Comparison of ENCODE assay signal across 24 mouse cellular contexts in genomic region chr19:26640556-26640955, GRCm38 (mm10). TPM values are rescaled to one million over a fixed set of nuclear protein-coding genes. Genes with fewer than 3 reads are reported as not detected.
DNase-seq lines count a peak whose midpoint lies in the region; ATAC-seq and TF ChIP-seq lines count a peak whose summit lies in the region.
"Had no signal": no experiment of that assay in that cellular context is flagged by ENCODE, and none has a peak within 500 bp of the region (broad histone marks: within the 10 kb centered on the region; RNA-seq: fewer than 3 reads in every experiment).

No protein-coding gene starts in this region.

- 0 out of 2 replicates have a peak, but pooled peaks cover 4% of the 10 kb centered on the region for H3K79me2 ChIP-seq in liver, adult 2 months (ENCODE audit: control insufficient read depth, insufficient read depth, low read length)

- DNase-seq in forebrain, embryonic 10.5 days (ENCODE audit: extremely low spot score, low spot score) = no peak
- peak; percentile 82 for DNase-seq in liver, adult 2 months (ENCODE audit: extremely low read depth, low read depth, low spot score)
- no peak for DNase-seq in liver, postnatal 0 days
- no peak for DNase-seq in testis, postnatal 10 days (ENCODE audit: low spot score)
- DNase-seq: adrenal gland, postnatal 10 days; adrenal gland, postnatal 36 days; cerebellum, adult 18-20 months; forebrain, postnatal 0 days; gastrocnemius, adult 2 months; gastrocnemius, postnatal 14 days; heart, adult 2 months; heart, postnatal 14 days; heart, postnatal 4 days had no signal

- no peak overlapping the region for H3K4me2 ChIP-seq in forebrain, embryonic 12.5 days
- no peak overlapping the region for H3K4me2 ChIP-seq in liver, postnatal 0 days (ENCODE audit: low read depth, low read length)
- H3K4me2 ChIP-seq: embryonic facial prominence, embryonic 12.5 days; embryonic facial prominence, embryonic 15.5 days; heart, embryonic 13.5 days; hindbrain, embryonic 13.5 days had no signal

- TF ChIP-seq EP300 in liver, postnatal 0 days (IDR thresholded peaks at IDR 0.05; ENCODE audit: low read depth) = no peak

- no peak overlapping the region for H3K4me3 ChIP-seq in forebrain, embryonic 10.5 days
- H3K4me3 ChIP-seq in forebrain, embryonic 12.5 days (replicated peaks) = no peak overlapping the region
- no peak overlapping the region for H3K4me3 ChIP-seq in liver, adult 2 months (ENCODE audit: insufficient read depth, low read depth, low read length)
- no peak overlapping the region for H3K4me3 ChIP-seq in liver, postnatal 0 days (ENCODE audit: low read depth, low read length)
- H3K4me3 ChIP-seq in testis, adult 2 months (ENCODE audit: control insufficient read depth, low read depth, low read length) = no peak overlapping the region
- H3K4me3 ChIP-seq: embryonic facial prominence, embryonic 12.5 days; embryonic facial prominence, embryonic 15.5 days; gastrocnemius, adult 2 months; heart, adult 2 months; heart, embryonic 10.5 days; heart, embryonic 13.5 days; hindbrain, embryonic 13.5 days had no signal

- no peak overlapping the region for H3K9ac ChIP-seq in forebrain, embryonic 12.5 days
- H3K9ac ChIP-seq in liver, adult 2 months (ENCODE audit: low read depth, low read length) = no peak overlapping the region
- no peak overlapping the region for H3K9ac ChIP-seq in liver, postnatal 0 days (replicated peaks)
- H3K9ac ChIP-seq: embryonic facial prominence, embryonic 12.5 days; embryonic facial prominence, embryonic 15.5 days; forebrain, postnatal 0 days; heart, embryonic 13.5 days; hindbrain, embryonic 13.5 days had no signal

- peaks cover 8% of the 10 kb centered on the region for H3K4me1 ChIP-seq in forebrain, embryonic 10.5 days
- H3K4me1 ChIP-seq in forebrain, embryonic 12.5 days = peaks cover 6% of the 10 kb centered on the region; the same call in 1 of the 2 replicates
- peaks cover 7% of the 10 kb centered on the region; the same call in 1 of the 2 replicates for H3K4me1 ChIP-seq in liver, adult 2 months (ENCODE audit: control insufficient read depth, insufficient read depth, low read length)
- H3K4me1 ChIP-seq in liver, postnatal 0 days (ENCODE audit: insufficient read depth) = peaks cover 5% of the 10 kb centered on the region; the same call in 1 of the 2 replicates
- no peaks in the 10 kb centered on the region for H3K4me1 ChIP-seq in testis, adult 2 months (ENCODE audit: control insufficient read depth, insufficient read depth, low read length)
- H3K4me1 ChIP-seq: hindbrain, embryonic 13.5 days had no signal

- TF ChIP-seq CTCF in liver, adult 2 months (IDR thresholded peaks at IDR 0.05; ENCODE audit: low read depth, low read length) = no peak
- TF ChIP-seq CTCF in liver, postnatal 0 days (IDR thresholded peaks at IDR 0.05; ENCODE audit: low read depth) = no peak
- no peak for TF ChIP-seq CTCF in testis, adult 2 months (IDR thresholded peaks at IDR 0.05; ENCODE audit: control insufficient read depth, insufficient read depth, insufficient replicate concordance, low read depth, low read length)

- H3K9me3 ChIP-seq in forebrain, embryonic 10.5 days = no peaks in the 10 kb centered on the region
- H3K9me3 ChIP-seq in forebrain, embryonic 12.5 days = no peaks in the 10 kb centered on the region
- H3K9me3 ChIP-seq in liver, postnatal 0 days (ENCODE audit: low read length) = no peaks in the 10 kb centered on the region
- H3K9me3 ChIP-seq: embryonic facial prominence, embryonic 12.5 days; embryonic facial prominence, embryonic 15.5 days; heart, embryonic 10.5 days; heart, embryonic 13.5 days; hindbrain, embryonic 13.5 days had no signal

- no peak for TF ChIP-seq POLR2A in liver, adult 2 months (IDR thresholded peaks at IDR 0.05; ENCODE audit: extremely low read depth, insufficient read depth, low read length)
- TF ChIP-seq POLR2A in testis, adult 2 months (IDR thresholded peaks at IDR 0.05; ENCODE audit: control insufficient read depth, low read depth, low read length) = no peak

- ATAC-seq in forebrain, embryonic 12.5 days (ENCODE audit: low FRiP score) = no peak
- ATAC-seq in liver, postnatal 0 days = no peak
- ATAC-seq in erythroid progenitor cell, adult 5-6 weeks (replicated peaks; ENCODE audit: low FRiP score, poor library complexity, severe bottlenecking) = no peak
- ATAC-seq: forebrain, embryonic 14.5 days; hindbrain, embryonic 16.5 days; Patski had no signal

- 92% methylated on average over 13 of the region's 13 CpGs for WGBS in forebrain, embryonic 10.5 days
- WGBS in forebrain, embryonic 12.5 days = 90% methylated on average over 13 of the region's 13 CpGs
- 43% methylated on average over 13 of the region's 13 CpGs for WGBS in liver, adult 2 months
- WGBS in liver, postnatal 0 days (ENCODE audit: insufficient replicate concordance) = 88% methylated on average over 13 of the region's 13 CpGs

- H3K36me3 ChIP-seq in forebrain, embryonic 10.5 days (replicated peaks) = no peaks in the 10 kb centered on the region
- no peaks in the 10 kb centered on the region for H3K36me3 ChIP-seq in forebrain, embryonic 12.5 days (replicated peaks)
- H3K36me3 ChIP-seq in liver, adult 2 months (ENCODE audit: control insufficient read depth, insufficient read depth, low read length) = peaks cover 43% of the 10 kb centered on the region
- peaks cover 2% of the 10 kb centered on the region; the same call in 1 of the 2 replicates for H3K36me3 ChIP-seq in liver, postnatal 0 days (replicated peaks; ENCODE audit: insufficient read depth, low read length)
- no peaks in the 10 kb centered on the region; the same call in 1 of the 2 replicates for H3K36me3 ChIP-seq in testis, adult 2 months (ENCODE audit: control insufficient read depth, insufficient read depth, low read length)

- H3K27ac ChIP-seq in forebrain, embryonic 10.5 days = peak overlapping the region; percentile 20; the same call in 1 of the 2 replicates
- no peak overlapping the region for H3K27ac ChIP-seq in forebrain, embryonic 12.5 days
- H3K27ac ChIP-seq in liver, adult 2 months (replicated peaks; ENCODE audit: insufficient read depth, low read depth, low read length) = no peak overlapping the region
- no peak overlapping the region for H3K27ac ChIP-seq in liver, postnatal 0 days (ENCODE audit: low read depth)
- peak overlapping the region; percentile 40; the same call in 1 of the 2 replicates for H3K27ac ChIP-seq in testis, adult 2 months (ENCODE audit: control insufficient read depth, insufficient read depth, low read depth, low read length)
- H3K27ac ChIP-seq: embryonic facial prominence, embryonic 12.5 days; embryonic facial prominence, embryonic 15.5 days; gastrocnemius, adult 2 months; heart, adult 2 months; heart, embryonic 10.5 days; heart, embryonic 13.5 days; hindbrain, embryonic 13.5 days had no signal

- H3K27me3 ChIP-seq in forebrain, embryonic 10.5 days (ENCODE audit: poor library complexity, severe bottlenecking) = no peaks in the 10 kb centered on the region; the same call in 1 of the 2 replicates
- no peaks in the 10 kb centered on the region; the same call in 1 of the 2 replicates for H3K27me3 ChIP-seq in forebrain, embryonic 12.5 days
- no peaks in the 10 kb centered on the region for H3K27me3 ChIP-seq in liver, adult 2 months (ENCODE audit: control insufficient read depth, insufficient read depth, low read length)
- H3K27me3 ChIP-seq in liver, postnatal 0 days (ENCODE audit: insufficient read depth, low read length) = no peaks in the 10 kb centered on the region
- no peaks in the 10 kb centered on the region for H3K27me3 ChIP-seq in testis, adult 2 months (ENCODE audit: control insufficient read depth, insufficient read depth, low read length)
- H3K27me3 ChIP-seq: embryonic facial prominence, embryonic 12.5 days; embryonic facial prominence, embryonic 15.5 days; heart, embryonic 13.5 days; hindbrain, embryonic 13.5 days; Patski had no signal

RNA-seq across cellular contexts. Expression of gene Smarca2, which starts 35.7 kb away (rescaled TPM):
- 32.0 and 34.7 TPM in 2 replicates for polyA plus RNA-seq in forebrain, embryonic 10.5 days (2016; fragmentation: Nextera tagmentation; extraction: Ambion mirVana)
- 60.0 and 65.2 TPM in 2 replicates for polyA plus RNA-seq in forebrain, embryonic 12.5 days (2016; fragmentation: Nextera tagmentation; extraction: Ambion mirVana)
- 71.3 and 79.7 TPM in 2 replicates for total RNA-seq in liver, adult 2 months (2014; rRNA removed)
- polyA plus RNA-seq in liver, adult 2 months (2012; rRNA removed) = 22.5 and 23.9 TPM in 2 replicates
- 6.3 and 6.7 TPM in 2 replicates for polyA plus RNA-seq in liver, postnatal 0 days (2015; fragmentation: Nextera tagmentation; extraction: Ambion mirVana)
- 196 and 209 TPM in 2 replicates for polyA plus RNA-seq in testis, adult 2 months (2012; rRNA removed)
- total RNA-seq in erythroid progenitor cell, adult 5-6 weeks (2015; ENCODE audit: low replicate concordance) = 9.4 and 41.5 TPM in 2 replicates
- total RNA-seq in erythroid progenitor cell, adult 5-6 weeks (2017; ENCODE audit: low replicate concordance) = 10.7 and 12.0 TPM in 2 replicates

Comparison
In these comparisons a context has a peak if more than half of its experiments do, and no peak if none do; other contexts are left out.
1. H3K27ac ChIP-seq: peak in forebrain, embryonic 10.5 days (single experiment) and testis, adult 2 months (single experiment); none in forebrain, embryonic 12.5 days (single experiment), liver, adult 2 months (single experiment) and liver, postnatal 0 days (single experiment).